Mouse (Mus musculus) naive thymus-derived CD4-positive, alpha-beta T cell, adult 2 months (primary cell): ENCODE data around the gene Ppp1r12b.

Source experiments
- DNase-seq: peaks from one replicate; pipeline ENCODE4 v3.0.0-alpha.2; 2011; ENCODE audit warnings: low read depth

Gene Ppp1r12b

DNA sequence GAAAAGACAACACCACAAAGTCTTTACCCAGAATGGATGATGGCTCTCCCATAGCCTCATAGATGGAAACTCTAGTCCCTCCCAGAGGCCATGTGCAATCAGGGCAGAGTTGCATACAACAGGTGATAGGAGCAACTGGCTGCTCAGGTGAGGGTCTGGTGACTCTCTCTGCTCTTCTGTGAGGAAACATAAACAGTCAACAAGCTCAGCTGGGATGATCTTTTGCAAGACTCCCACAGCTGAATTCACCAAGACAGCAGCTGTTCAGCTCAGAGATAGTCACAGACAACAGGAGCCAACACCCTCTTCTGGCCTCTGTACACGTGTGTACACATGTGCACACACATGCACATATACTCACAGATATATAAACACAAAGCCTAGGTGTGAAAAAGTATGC lies 17.5 kb downstream of the Ppp1r12b start:
- DNase-seq, result no peak

DNA sequence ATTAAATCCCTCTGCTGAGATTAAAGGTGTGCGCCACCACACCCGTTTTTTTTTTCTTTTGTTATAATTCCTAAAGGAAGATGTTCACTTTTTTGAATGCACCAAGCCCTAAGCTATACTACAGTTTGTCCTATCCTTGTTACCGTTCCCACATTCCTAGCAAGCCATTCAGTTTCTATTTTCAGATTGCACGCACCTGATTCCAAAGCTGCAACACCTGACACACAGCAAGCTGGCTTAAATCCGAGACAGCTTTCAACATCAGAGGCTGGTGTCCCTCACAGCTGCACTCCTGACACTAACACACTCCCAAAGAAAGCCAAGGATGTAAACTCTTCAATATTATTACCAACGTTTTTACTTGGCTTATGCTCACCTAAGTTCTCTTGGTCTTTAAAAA lies 19.4 kb downstream of the Ppp1r12b start:
- DNase-seq, result no peak

DNA sequence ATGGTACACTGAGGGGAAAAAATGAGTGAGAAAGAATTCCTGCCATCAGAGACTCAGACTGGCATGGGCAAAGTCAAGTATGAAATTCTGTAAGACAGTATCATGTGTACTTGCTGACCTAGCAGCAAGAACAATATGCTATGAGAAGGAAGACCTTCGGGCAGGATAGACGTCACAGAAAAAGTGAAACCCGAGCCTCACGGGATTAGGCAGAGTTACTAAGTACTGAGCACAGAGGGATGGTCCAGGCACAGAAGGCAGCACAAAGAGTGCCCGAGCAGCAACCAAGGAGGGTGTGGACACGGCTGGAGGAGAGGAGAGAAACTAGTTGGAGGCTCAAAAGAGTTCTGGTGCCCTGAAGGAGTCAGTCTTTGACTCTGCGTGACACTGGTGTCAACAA lies 23.3 kb downstream of the Ppp1r12b start:
- DNase-seq, result no peak

DNA sequence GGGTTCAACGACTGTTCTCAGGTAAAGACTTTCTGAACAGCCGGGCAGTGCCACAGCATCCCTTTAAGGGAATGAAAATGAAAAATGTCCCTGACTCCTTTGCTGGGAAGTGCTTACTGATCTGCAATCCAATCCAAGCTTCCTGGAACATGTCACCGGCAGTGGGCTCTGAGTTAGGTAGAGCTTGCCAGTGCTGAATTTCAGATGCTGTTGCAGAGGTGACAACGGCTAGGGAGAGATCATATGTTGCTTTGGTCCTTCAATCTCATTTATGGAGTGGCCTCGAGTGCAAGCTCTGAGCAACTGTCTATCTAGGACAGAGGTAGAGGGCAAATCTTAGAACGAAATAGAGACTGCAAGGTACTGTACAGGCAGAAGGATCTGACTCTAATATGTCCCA lies 36.7 kb downstream of the Ppp1r12b start:
- no peak for DNase-seq

DNA sequence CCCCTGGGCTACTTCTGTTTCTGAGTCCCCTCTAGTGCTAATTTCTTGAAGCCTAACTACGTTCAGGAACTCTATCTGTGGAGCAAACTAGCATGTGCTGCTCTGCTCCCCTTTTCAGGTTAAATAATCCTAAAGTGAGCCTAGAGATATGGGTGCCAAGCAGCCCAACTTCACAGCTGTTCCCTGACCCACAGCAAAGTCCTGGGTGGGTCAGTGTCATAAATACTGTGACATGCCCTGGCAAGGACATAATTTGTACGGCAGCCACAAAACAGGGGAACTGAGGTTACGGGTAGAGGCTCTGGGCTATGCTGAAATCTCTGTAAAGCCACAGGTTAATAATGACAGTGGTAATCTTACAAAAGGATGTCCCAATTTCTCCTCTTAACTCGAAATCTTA lies 40.3 kb downstream of the Ppp1r12b start:
- no peak for DNase-seq

DNA sequence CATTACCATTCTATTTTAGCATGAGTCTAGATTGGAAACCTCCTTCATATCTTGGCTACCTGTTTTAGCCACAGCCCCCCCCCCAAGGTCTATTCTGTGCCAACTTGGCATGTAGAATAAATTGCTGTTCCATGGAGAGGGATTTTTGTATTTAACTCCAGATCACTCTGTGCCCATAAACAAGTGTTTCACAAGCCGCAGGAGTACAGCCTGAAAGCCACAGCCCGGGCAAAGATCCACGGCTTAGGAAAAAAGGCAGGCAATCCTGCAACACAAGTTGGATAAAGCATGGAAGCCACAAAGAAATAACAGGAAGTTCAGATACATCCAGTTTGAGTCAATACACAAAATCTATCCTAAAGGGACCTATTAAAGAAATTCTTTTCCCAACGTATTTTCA lies 42.2 kb downstream of the Ppp1r12b start:
- no peak for DNase-seq

DNA sequence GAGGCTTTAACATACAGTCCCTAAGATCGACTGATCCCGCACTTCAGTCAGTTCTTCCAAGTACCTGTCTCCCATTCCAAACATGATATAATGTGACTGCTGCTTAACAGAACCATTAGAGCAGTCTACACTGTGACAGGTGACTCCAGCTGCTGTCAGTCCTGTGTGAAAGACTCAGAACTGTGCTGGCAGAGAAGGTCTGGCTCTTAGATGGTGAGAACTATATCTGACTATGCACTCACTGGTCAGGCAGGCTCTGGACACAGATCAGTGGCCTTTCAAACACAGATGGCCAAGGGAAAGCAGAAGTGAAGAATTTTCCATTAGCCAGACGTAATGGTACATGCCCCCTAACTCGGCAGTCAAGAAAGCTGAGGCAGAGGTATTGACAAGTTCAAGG lies 43.9 kb downstream of the Ppp1r12b start:
- no peak for DNase-seq

DNA sequence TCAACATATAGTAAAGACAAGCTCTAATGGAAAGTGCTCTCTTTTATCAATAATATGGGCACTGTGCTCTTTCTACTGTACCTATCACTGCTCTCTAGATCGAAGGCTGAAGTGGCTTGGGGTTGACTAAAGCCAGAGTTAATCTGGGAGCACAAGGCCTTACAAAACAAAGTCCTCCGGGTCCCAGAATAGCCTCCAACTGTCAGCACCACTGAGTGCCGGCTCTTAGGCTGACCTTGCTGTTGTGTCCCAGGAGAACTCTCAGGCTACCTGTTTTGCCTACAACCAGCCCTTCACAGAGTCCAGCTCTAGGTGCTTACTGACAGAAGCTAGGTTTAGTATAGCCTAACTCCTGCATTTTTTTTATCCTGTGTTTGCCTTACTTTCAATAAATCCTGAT lies 45.7 kb downstream of the Ppp1r12b start:
- DNase-seq, result no peak

DNA sequence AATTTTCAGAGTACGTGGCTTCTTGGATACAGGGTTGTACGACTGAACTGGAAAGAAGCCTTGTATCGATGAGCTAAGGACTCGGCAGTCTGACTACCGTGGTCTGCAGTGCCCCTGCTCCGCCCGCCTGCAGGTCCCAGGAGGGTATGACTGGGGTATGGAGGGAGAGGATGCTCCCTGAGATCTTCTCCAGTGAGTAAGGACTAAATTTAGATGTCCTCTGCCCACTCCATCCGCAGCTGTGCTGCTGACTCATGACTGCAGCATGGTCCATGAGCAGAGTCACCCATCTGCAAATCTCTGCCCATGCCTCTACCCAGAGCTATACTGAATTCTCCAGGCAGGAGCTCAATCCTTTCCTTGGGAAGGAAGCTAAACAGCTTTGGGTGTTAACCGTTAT lies 46.3 kb downstream of the Ppp1r12b start:
- DNase-seq, result no peak

DNA sequence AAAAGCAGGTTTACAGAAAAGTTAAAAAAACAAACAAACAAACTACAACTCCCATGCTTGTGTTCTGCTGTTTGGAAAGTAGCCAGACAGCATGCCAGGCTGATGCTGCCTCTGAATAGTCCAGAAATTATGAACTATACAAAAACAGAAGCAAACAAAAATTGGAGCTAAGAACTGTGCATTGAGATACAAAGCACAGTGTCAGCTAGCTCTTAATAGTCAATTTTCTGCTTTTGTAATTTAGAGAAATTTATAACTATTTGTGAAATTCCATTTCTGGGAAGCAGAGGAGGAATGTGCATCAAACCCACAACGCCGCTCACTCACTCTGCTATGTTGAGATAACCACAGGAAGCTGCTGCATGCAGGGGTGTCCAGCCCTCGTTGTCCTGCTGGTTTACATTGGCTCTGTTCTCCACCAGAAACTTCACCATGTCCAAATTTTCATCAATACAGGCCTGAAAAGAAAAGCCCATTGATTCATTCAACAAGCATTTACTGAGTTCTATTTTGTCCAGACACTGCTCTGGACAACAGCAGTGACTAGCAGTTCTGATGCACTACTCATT lies 53.6 kb downstream of the Ppp1r12b start:
- no peak for DNase-seq

DNA sequence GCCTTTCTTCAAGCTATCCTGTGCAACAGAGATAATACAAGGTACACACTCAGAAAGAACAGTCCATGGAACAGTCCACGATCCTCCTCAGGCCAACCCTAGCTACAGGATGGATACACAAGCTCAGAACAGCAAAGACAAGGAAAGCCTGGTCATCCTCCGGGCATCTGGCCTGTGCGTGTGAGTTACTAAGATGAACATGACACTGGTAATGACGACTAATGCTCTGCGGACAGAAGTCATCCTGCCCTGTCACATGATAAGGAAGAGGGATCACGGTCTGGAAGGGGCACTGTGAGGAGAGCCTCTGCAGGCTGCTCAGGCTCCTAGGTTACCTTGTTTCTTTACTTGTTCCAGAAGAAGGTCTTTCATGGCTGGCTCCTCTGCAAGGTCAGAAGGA lies 59.7 kb downstream of the Ppp1r12b start:
- no peak for DNase-seq

DNA sequence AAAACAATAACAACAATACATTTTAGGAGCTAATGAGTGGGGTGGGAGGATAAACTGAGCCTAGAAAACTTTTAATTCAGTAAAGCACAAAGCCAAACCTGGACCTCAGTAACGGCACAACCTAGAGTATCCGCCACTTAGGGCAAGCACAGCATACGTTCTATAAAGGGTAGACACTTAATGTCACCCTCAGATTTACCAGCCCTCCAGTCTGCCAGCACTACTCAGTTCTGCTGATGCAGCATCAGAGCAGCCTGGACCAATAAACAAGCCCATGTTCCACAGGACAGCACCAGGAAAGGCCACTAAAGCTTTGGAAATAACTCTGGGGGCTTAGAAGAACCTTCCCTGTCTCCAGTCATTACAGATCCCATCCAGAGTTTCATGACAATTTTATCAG lies 60.9 kb downstream of the Ppp1r12b start:
- DNase-seq, result no peak

DNA sequence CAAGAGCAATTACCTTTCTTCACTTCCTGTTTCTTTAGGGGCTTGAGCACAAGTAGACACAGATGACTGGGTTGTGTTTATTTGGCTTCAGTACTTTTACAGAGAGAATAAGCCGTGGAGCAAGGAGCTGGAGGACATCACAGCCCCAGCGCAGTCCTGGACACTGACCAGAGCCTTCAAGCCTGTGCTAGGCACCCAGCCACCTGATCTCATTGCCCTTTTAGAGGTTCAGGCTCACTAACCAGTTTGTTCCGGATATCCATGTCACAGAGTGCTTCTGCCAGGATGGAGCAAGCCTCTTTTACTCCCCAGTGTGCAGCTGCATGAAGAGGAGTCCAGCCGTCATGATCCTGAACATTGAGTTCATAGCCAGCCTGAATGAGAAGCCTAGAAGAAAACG lies 63.8 kb downstream of the Ppp1r12b start:
- DNase-seq, result no peak

DNA sequence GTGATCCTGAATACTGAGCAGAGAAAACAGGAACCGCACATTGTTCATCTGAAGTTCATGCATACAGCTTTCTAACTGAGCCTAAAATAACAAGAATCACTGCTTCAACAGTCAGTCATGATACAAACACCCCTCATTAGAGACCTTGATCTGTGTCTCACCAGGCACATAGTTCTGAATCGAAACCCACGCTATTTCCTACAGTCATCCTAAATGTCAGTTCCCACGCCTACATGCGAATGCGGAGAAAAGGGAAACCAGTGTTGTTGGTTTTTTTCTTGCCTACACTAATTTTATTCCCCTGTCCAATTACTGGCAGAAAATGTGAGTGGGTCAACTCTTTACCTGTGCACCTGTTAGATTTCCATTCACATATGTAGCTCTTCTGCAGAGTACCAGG lies 66.1 kb downstream of the Ppp1r12b start:
- no peak for DNase-seq

DNA sequence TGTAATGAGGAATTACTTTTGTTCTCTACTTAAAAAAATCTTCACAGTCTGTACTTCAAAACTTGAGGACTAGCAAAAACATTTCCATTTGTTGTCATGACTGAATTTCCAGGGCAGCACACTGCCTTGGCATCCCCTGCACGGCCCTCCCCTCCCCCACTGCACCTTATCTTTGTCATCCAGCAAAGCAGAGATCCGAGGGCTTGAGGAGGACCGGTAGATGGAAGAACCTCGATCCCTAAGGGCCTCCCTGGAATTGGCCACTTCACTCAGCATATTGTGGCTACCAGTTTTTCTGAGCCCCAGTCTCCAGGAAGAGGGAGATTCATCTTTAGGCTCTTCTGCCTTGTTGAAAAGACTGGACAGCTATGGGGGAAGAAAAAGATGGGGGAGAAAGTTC lies 79.9 kb downstream of the Ppp1r12b start:
- DNase-seq, result no peak

DNA sequence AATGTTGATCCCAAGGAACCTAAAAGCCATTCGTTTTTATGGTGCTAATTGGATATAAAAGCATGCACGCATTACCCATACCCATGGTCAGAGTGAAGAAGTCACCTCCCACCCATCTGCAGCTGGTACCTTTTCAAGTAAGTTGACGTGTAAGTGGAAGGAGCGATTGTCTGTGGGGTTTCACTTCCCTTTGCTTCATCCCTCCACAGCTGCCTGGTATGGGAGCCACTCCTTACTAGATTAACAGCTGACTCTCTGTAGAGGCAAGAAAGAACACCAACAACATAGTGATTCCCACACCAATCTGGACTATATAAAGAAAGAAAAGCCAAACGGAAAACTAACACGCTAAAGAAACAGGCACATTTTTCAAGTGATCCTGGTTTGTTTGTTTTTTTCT lies 83.1 kb downstream of the Ppp1r12b start:
- no peak for DNase-seq

DNA sequence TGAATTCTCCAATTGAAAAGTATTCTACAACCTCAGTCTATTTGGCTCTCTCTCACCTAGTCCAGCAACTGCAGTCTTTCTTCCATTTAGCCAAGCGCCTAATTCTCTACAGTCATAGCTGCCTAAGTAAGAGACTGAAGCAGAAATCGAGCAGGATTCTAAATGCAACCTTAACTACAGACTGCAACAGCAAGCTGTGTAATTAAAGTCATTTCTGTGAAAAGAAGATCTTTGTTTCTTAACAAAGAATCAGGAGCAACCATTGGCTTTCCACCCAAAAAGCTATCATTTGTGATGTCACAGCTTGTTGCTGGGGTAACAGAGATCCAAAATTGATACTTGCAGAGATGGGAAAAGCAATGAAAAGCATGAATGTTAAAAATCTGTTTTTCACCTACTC lies 89.3 kb downstream of the Ppp1r12b start:
- no peak for DNase-seq

DNA sequence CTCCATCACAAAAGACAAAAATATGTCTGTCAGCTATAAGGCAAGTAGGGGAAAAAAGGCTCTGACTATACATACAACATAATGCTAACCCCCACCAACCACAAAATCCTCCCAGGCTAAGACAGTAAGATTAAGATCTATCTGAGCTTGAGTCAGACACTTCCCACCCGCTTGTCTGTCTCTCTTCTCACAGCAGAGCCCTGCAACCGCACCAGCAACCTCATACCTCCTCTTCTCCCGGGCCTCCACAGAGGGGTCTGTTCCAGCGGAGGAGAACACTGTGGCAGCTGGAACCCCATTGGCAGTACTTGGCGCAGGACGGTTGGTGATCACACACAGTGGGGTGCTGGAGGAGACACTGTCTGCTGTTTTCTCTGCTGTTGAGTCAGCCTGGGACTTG lies 90.2 kb downstream of the Ppp1r12b start:
- DNase-seq, result peak; percentile 15

DNA sequence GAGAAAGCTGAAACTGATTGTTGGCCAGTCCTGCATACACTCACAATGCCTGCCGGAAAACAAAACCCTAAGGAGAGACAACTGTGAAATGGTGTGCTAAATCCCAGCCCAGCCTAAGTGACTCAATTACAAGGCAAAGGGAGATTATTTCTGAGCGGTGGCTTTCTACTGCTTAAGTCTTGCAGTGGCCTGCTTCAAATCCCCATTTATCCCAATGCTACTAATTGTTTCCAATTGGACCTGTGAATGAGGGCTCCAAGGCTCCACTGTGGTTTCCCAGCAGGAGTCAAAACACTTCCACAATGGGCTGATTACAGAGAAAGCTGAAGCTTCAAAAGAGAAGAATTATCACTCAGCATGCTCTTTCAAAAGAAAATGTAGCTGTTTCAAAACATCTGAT lies 95.2 kb downstream of the Ppp1r12b start:
- no peak for DNase-seq

DNA sequence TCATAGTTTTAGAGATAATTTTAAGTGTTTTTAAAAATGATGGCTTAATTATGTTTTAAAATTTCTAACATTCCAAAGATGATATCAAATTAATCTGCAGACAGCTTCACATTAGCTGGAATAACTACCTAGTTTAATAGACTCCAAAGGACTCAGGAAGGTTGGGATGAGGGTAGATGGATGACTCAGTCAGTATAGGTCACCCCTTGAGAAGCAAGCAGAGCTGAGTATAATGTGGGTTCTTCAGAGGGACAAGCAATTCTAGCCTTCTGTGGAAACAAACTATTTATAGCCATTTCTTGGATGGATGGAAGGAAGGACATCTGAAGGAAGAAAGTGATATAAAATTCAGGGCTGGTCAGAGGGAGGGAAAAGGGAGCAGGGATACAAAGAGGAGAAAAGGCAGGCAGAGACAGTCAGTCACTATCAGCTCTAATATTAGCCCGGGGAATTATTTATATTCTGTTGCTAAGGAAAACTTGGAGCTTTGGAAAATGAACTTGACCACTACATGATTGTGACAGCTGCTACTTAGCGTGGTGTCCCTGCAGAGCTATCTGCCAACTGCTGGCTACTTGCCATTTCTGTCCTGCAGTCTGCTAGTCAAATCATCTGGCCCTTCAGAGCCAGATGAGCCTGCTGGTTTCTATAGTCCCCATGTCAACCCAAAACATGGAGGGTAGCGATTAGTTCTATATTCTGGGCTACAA lies 97.2 kb downstream of the Ppp1r12b start:
- DNase-seq, result no peak

DNA sequence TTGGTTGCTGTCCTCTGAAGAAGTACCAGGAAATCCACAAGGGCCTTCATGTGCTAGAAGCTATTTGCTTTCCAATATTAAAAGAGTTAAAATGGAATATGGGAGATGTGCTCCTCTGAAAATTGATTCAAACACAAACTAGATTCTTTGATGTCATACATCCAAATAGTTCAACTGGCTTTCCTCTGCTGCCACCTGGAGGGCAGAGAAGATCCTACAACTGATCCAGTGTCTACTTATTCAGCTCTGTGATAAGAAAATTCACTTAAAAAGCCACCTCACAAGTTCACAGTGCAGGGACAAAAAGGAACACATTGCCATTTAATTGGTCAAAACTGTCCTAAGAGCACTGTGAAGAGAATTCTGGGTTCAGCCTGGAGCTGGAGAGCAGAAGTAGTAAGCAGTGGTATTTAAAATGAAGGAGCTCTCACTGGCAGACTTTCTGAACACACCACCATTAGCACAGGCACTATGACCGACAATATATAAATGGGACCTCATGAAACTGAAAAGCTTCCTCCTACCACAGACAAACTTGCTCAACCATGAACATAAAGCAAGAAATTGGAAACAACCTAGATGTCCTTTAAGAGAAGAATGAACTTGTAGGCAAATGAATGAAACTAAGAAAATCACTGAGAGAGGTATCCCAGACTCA lies 101.3 kb downstream of the Ppp1r12b start:
- peak; percentile 77 for DNase-seq

DNA sequence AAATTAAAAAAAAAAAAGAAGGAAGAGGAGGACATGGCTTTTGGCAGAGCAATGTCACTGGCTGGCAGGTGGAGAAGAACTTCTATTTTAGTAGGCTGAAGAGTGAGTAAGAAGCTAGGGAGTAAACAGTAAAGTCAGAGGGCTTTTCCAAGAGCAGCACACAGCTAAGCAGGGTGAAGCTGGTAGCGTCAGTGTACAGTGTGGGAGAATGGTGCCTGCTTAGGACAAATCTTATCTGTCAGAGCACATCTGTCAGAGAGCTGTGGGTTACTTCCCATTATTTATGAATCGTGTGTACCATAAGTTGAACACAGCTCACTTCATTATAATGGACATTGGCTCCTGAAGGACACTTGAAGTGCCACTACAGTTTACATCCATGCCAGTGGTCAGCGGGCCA lies 102.9 kb downstream of the Ppp1r12b start:
- no peak for DNase-seq

DNA sequence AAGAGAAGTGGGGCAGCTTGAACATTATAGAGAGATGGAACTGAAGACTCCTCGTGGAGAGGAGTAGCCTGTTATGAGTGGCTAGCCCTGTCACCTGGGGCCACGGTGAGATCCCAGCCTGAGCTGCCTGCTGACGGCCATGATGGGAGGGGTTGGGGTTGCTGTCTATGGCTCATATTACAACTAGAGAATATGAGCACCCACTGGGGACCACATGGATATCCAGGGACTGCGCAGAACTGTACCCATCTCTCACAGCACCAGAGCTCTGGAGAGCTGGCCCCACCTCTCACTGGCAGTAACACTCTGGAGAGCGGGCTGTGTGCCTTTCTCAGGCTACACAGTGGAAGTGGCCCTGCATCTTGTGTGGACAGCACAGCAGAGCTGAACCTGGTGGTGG lies 104.5 kb downstream of the Ppp1r12b start:
- DNase-seq, result no peak

DNA sequence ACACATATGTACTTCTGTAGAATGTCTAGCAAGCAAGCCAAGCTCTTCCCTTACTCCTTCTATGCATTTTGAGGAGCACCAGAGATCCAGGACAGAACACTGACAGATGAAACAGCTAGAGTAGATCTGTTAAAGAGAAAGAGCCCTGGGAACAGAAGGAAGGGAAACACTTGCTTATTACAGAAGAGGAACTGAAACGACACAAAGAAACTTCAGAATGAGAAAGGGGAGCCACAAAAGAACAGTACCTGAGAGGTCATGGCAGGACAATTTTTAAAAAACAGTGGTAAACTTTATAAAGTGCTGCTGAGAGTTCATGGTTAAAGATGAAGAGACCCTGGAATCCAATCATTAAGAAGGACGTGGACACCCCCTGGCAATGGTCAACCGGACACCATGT lies 105.4 kb downstream of the Ppp1r12b start:
- no peak for DNase-seq
